Comparison of ENCODE assay signal across 7 mouse cellular contexts in the genomic region with DNA sequence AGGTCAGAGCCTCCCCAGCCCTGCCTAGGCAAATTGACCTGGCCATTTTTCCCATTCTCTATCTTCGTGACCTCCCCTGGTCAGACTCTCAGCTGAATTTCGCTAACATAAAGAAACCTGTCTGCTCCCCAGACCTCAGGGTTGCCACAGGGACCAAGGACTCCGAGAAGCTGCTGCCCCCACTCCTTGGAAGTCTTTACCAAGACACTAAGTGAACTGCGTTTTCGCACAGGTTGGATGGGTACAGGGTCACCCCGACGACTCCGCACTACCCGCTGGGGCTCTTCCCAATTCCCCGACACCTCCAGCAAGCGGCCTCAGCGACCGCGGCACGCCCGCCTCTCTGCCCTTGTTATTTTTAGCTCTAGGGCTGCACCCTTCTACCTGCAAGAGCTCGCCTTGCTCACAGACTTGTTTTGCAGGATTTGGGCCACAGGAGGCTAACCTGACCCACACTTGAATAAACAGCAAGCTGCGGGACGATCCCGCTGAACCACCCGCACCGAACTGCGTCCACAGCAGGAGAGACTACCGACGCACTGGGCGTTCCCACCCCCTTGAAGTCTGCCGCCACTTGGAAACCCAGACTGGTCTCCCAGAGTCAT. TPM values are rescaled to one million over a fixed set of nuclear protein-coding genes. Genes with fewer than 3 reads are reported as not detected.
DNase-seq lines count a peak whose midpoint lies in the region; ATAC-seq and TF ChIP-seq lines count a peak whose summit lies in the region.

No protein-coding gene starts in this region.

- H3K27ac ChIP-seq in embryonic facial prominence, embryonic 11.5 days (replicated peaks; ENCODE audit: low read depth, low read length) = no peak overlapping the region
- no peak overlapping the region for H3K27ac ChIP-seq in heart, embryonic 14.5 days (replicated peaks in 1 of 2; ENCODE audit: control insufficient read depth in 1 of 2, insufficient read depth in 1 of 2, low read depth in 2 of 2, low read length in 2 of 2)
- peak overlapping the region; percentile 40 for H3K27ac ChIP-seq in limb, embryonic 10.5 days
- H3K27ac ChIP-seq in midbrain, embryonic 12.5 days (replicated peaks) = no peak overlapping the region
- no peak overlapping the region for H3K27ac ChIP-seq in layer of hippocampus, adult 2 months

- peak overlapping the region; percentile 27 for H3K4me3 ChIP-seq in embryonic facial prominence, embryonic 11.5 days (ENCODE audit: low read depth, low read length)
- H3K4me3 ChIP-seq in heart, embryonic 14.5 days (ENCODE audit: control insufficient read depth in 1 of 2, insufficient read depth in 1 of 2, low read depth in 1 of 2, low read length in 2 of 2) = peak overlapping the region; percentile 40 to 56
- peak overlapping the region; percentile 47 for H3K4me3 ChIP-seq in limb, embryonic 10.5 days
- H3K4me3 ChIP-seq in midbrain, embryonic 12.5 days = peak overlapping the region; percentile 31
- H3K4me3 ChIP-seq in layer of hippocampus, adult 2 months = no peak overlapping the region

- no peak for ATAC-seq in embryonic facial prominence, embryonic 11.5 days (replicated peaks; ENCODE audit: insufficient number of reproducible peaks, low FRiP score, low TSS enrichment, low read depth)
- ATAC-seq in heart, embryonic 14.5 days (ENCODE audit: insufficient number of reproducible peaks, insufficient read depth, low FRiP score, low read depth) = no peak
- no peak for ATAC-seq in midbrain, embryonic 12.5 days (ENCODE audit: low FRiP score, low read depth)

- intact Hi-C loops in left cerebral cortex, postnatal 10 days (cut with DNase I) = loop anchor here (10.0 kb wide), 1 partner anchor 403 kb away; no protein-coding TSS in a partner anchor

- peak overlapping the region; percentile 42 for H3K4me2 ChIP-seq in embryonic facial prominence, embryonic 11.5 days (ENCODE audit: low read depth, low read length)
- peak overlapping the region; percentile 68 for H3K4me2 ChIP-seq in heart, embryonic 14.5 days (ENCODE audit: low read length)
- H3K4me2 ChIP-seq in midbrain, embryonic 12.5 days (replicated peaks) = peak overlapping the region; percentile 47

- H3K9me3 ChIP-seq in embryonic facial prominence, embryonic 11.5 days (replicated peaks; ENCODE audit: control insufficient read depth, low read length) = no peaks in the 10 kb centered on the region
- H3K9me3 ChIP-seq in heart, embryonic 14.5 days (ENCODE audit: control insufficient read depth, low read length) = no peaks in the 10 kb centered on the region
- no peaks in the 10 kb centered on the region for H3K9me3 ChIP-seq in limb, embryonic 10.5 days (replicated peaks)
- no peaks in the 10 kb centered on the region for H3K9me3 ChIP-seq in midbrain, embryonic 12.5 days

- DNase-seq in embryonic facial prominence, embryonic 11.5 days (ENCODE audit: low spot score) = peak; percentile 54
- DNase-seq in limb, embryonic 10.5 days (ENCODE audit: low spot score) = peak; percentile 58
- DNase-seq in right cerebral cortex, postnatal 14 days = no peak
- no peak for DNase-seq in left cerebral cortex, postnatal 10 days (ENCODE audit: extremely low spot score in 1 of 2, low spot score in 2 of 2)
- DNase-seq in layer of hippocampus, adult 2 months (ENCODE audit: low spot score in 2 of 2) = no peak

- H3K36me3 ChIP-seq in embryonic facial prominence, embryonic 11.5 days (replicated peaks; ENCODE audit: control insufficient read depth, insufficient read depth, low read depth, low read length) = no peaks in the 10 kb centered on the region
- H3K36me3 ChIP-seq in heart, embryonic 14.5 days (ENCODE audit: control insufficient read depth, insufficient read depth, low read length) = no peaks in the 10 kb centered on the region
- H3K36me3 ChIP-seq in limb, embryonic 10.5 days = no peaks in the 10 kb centered on the region
- no peaks in the 10 kb centered on the region for H3K36me3 ChIP-seq in midbrain, embryonic 12.5 days

- 0 out of 2 replicates have a peak, but pooled peaks cover 3% of the 10 kb centered on the region for H3K4me1 ChIP-seq in embryonic facial prominence, embryonic 11.5 days (ENCODE audit: control insufficient read depth, insufficient read depth, low read length)
- peaks cover 0 to 6% of the 10 kb centered on the region in 2 experiments; a peak in 3 of 4 replicates for H3K4me1 ChIP-seq in heart, embryonic 14.5 days (ENCODE audit: control insufficient read depth in 2 of 2, insufficient read depth in 2 of 2, low read length in 2 of 2)
- H3K4me1 ChIP-seq in limb, embryonic 10.5 days = peaks cover 18% of the 10 kb centered on the region
- H3K4me1 ChIP-seq in midbrain, embryonic 12.5 days = peaks cover 9% of the 10 kb centered on the region

- TF ChIP-seq CTCF in layer of hippocampus, adult 2 months (conservative IDR thresholded peaks at IDR 0.05) = no peak

- H3K27me3 ChIP-seq in embryonic facial prominence, embryonic 11.5 days (ENCODE audit: control insufficient read depth, insufficient read depth, low read length) = peaks cover 20% of the 10 kb centered on the region
- H3K27me3 ChIP-seq in heart, embryonic 14.5 days (ENCODE audit: control insufficient read depth, insufficient read depth, low read length) = peaks cover 20% of the 10 kb centered on the region
- H3K27me3 ChIP-seq in limb, embryonic 10.5 days (ENCODE audit: low read depth, poor library complexity, severe bottlenecking) = peaks cover 46% of the 10 kb centered on the region
- peaks cover 42% of the 10 kb centered on the region for H3K27me3 ChIP-seq in midbrain, embryonic 12.5 days

- no peak overlapping the region for H3K9ac ChIP-seq in embryonic facial prominence, embryonic 11.5 days (replicated peaks; ENCODE audit: low read length)
- peak overlapping the region; percentile 55 for H3K9ac ChIP-seq in heart, embryonic 14.5 days (ENCODE audit: low read length)
- H3K9ac ChIP-seq in midbrain, embryonic 12.5 days (replicated peaks) = no peak overlapping the region

- 1% methylated on average over 27 of the region's 27 CpGs for WGBS in embryonic facial prominence, embryonic 11.5 days
- 4% methylated on average over 27 of the region's 27 CpGs for WGBS in heart, embryonic 14.5 days
- WGBS in limb, embryonic 10.5 days = 1% methylated on average over 27 of the region's 27 CpGs
- 3% methylated on average over 27 of the region's 27 CpGs for WGBS in midbrain, embryonic 12.5 days

RNA-seq across cellular contexts. Expression of gene Bmp4, which starts 7.7 kb away (rescaled TPM):
- 19.5 and 34.6 TPM in 2 replicates for polyA plus RNA-seq in embryonic facial prominence, embryonic 11.5 days (2014; fragmentation: Nextera tagmentation; extraction: Ambion mirVana)
- 14.9 and 20.4 TPM in 2 replicates for polyA plus RNA-seq in heart, embryonic 14.5 days (2014; fragmentation: Nextera tagmentation; extraction: Ambion mirVana)
- polyA plus RNA-seq in limb, embryonic 10.5 days (2016; fragmentation: Nextera tagmentation; extraction: Ambion mirVana) = 73.3 and 87.4 TPM in 2 replicates
- polyA plus RNA-seq in midbrain, embryonic 12.5 days (2016; fragmentation: Nextera tagmentation; extraction: Ambion mirVana) = 9.0 and 12.7 TPM in 2 replicates
- 10 to 100 TPM in 1 of 2 experiments, 1 to 10 TPM in 1; 8.7 to 11.1 TPM for total RNA-seq in left cerebral cortex, postnatal 10 days (2021)
- 1 to 10 TPM; 3.0 to 3.2 TPM for total RNA-seq in layer of hippocampus, adult 2 months (2021)

RNA-seq across cellular contexts. Expression of gene Gm15217, which starts 19.0 kb away (rescaled TPM):
- polyA plus RNA-seq in embryonic facial prominence, embryonic 11.5 days (2014; fragmentation: Nextera tagmentation; extraction: Ambion mirVana) = not detected in 2 replicates
- not detected in 2 replicates for polyA plus RNA-seq in heart, embryonic 14.5 days (2014; fragmentation: Nextera tagmentation; extraction: Ambion mirVana)
- polyA plus RNA-seq in limb, embryonic 10.5 days (2016; fragmentation: Nextera tagmentation; extraction: Ambion mirVana) = 0.31 and 0.35 TPM in 2 replicates
- not detected in 2 replicates for polyA plus RNA-seq in midbrain, embryonic 12.5 days (2016; fragmentation: Nextera tagmentation; extraction: Ambion mirVana)
- total RNA-seq in left cerebral cortex, postnatal 10 days (2021) = not detected
- not detected for total RNA-seq in layer of hippocampus, adult 2 months (2021)

Comparison
In these comparisons a context has a peak if more than half of its experiments do, and no peak if none do; other contexts are left out.
1. DNase-seq: peak in embryonic facial prominence, embryonic 11.5 days (single experiment) and limb, embryonic 10.5 days (single experiment); none in right cerebral cortex, postnatal 14 days (single experiment), left cerebral cortex, postnatal 10 days (0 of 2) and layer of hippocampus, adult 2 months (0 of 2).
2. Peak in every context shown above with its lines, with median percentiles within 50 percentile points of each other: H3K4me2 ChIP-seq.